Mouse (Mus musculus) CD4-positive naive resting alpha-beta T cell, adult 57 days (primary cell): ENCODE results near the gene Tcp11l2. TPM values are rescaled to one million over a fixed set of nuclear protein-coding genes. Genes with fewer than 3 reads are reported as not detected.

Experiments
- total RNA-seq: library from RNA; stranded (reverse); gene quantifications from one replicate; pipeline ENCODE4 v1.2.4, GENCODE M21; 2023

Tcp11l2 gene
- total RNA-seq, result 145 TPM

DNA sequence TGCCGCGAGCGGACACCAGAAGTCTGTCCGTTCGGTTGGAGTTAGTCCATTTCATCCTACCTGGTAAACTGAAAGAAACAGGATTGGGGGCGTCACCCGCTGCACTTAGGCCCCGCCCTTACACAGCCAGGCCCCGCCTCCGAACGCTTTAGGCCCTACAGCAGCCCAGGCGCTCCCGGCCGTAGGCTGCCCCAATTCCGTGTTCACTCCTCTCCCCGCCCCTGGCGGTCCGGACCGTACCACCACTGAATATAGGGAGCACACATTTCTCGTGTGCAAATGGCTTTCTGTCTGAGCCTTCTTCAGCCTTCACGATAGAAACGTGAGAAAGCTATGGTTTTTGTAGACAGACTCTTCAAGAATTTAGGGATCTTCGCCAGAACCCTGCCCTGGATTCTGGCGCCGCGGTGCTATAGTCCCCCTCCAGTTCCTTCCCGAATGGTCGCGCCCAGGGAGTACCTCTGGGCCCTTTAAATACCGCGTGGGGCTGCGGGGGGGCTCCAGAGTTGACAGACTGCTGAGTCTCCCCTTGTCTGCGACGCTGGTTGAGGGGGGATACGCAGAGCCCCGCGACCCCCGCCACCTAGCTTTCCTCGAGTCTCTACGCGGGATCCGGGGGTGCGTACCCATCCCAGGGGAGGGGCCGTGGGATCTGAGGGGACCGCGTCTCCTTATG lies at the start of gene Tcp11l2:
TSS of gene Tcp11l2 (plus strand) at position 232 of the 676 bp plus-strand sequence.

DNA sequence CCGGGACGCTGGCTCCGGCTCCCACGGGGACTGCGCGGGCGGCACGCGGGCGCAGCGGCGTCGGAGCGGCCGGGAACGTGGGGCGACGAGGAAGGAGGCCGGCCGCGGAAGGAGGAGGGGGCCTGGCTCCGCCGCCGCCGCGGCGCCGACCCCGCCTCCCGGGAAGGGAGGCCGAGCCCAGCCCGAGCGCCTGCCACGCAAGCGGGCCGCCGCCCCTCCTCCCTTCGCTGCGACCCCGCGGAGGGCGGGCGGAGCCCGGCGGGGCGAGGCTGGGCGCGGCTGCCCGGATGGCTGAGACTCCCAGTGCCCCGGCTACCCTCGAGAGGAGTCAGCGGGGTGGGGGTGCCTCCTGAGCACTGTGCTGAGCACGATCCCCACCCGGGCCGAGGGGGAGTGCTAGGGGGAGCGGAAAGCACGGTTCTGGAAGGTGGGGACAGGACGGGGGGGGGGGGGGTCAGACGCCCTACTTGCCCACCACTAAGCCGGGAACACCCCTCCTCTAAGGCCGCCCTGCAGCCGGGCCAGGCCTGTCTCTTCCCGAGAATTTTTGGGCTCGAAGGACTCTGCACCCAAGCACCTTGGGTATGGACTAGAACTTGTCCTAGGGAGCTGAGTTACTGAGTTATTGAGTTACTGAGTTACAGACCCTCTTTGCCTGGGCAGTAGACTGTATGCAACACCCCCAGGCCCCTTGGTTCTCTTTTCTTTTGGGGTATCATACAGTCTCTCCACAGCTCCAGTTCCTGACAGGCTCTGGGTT lies 42.3 kb upstream of the Tcp11l2 start, which contains the start of gene Ckap4:
TSS of gene Ckap4 (minus strand) at position 151 of the 760 bp plus-strand sequence.

DNA sequence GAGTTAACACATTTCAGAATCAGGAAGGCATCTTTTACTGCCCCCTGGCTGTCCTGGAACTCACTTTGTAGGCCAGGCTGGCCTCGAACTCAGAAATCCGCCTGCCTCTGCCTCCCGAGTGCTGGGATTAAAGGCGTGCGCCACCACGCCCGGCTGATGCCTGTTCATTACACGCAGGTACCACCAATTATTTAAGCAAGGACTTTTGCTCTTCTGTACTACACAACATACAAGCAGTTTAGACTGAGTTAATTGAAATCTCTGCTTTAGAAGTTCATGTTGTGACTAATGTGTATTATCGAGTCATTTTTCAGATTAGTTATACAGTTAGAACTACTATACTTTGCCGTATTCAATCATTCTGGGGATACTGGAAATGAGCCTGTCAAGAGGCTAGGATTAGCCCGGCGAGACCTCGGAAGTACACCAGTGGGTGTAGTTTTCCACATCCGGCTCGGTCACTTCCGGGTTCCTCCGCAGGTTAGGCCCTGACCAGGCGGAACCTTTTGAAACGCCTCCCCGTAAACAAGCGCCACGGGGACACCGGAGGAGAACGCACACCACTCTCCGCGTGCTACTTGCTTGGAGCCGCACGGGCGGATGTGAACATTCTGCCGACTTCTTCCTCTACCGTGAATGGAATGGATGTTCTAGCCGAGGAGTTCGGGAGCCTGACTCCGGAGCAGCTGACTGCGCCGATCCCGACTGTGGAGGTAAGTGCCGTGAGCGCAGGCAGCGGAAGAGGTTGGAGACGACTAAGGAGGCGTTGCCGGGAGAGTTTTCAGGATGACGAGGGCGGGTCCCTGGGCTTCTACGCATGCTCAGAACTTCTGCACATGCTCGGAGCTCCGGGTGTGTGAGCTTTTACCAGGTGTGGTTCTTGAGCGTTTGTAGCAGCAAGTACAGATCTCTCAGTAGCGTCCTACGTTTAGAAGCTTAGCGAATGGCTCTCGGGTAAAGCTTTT lies 45.7 kb downstream of the Tcp11l2 start, which contains the start of gene Polr3b:
TSS of gene Polr3b (plus strand) at position 467 of the 965 bp plus-strand sequence.

Other genes with a start within 250 kb of the Tcp11l2 start
- 0.56 TPM for gene Nuak1, start 136.0 kb upstream of the Tcp11l2 start, total RNA-seq
- 3.3 TPM for gene Ckap4, start 42.6 kb upstream of the Tcp11l2 start, total RNA-seq
- gene Polr3b, start 45.7 kb downstream of the Tcp11l2 start, total RNA-seq, result 43.0 TPM
- gene Rfx4, start 179.4 kb downstream of the Tcp11l2 start, total RNA-seq, result not detected